Mouse (Mus musculus): ENCODE measurements around the gene Myo1e. TPM values are rescaled to one million over a fixed set of nuclear protein-coding genes. Genes with fewer than 3 reads are reported as not detected.
"Not testable (repeated sequence)": the region's sequence is repeated elsewhere in the genome, so short reads cannot be mapped to it uniquely, and the experiment has no call there.

The Myo1e gene
- polyA plus RNA-seq, 1 experiment from 2014 or later, result 10.0 TPM

DNA sequence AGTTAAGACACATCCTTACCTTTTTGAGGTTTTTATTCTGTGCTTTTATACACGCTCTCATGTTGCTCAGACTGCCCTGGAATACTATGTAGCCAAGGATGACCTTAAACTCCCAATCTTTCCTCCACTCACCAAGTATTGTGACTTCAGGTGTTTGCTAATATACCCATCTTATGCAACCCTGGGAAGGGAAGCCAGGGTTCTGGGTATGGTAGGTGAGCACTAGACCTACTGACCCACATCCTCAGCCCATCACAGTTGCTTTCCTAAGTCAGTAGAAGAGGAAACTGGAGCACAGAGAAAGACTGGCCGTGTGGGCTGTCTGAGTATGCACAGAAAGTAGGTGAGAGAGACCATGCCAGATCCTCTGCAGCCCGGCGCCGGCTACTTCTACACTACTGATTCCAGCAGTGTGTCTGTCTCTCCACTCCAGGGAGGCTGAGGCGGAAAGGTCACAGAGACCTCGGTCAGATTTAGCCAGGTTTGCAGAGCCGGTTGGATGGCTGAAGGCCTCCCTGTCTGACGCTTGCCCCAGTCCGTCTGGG, 44.4 kb downstream of the Myo1e start:
- no peak overlapping the region for H3K9ac ChIP-seq (ENCODE audit: low read depth, low read length)
- H3K4me2 ChIP-seq (replicated peaks; ENCODE audit: low read depth, low read length), result no peak overlapping the region
- no peak overlapping the region for H3K4me3 ChIP-seq (ENCODE audit: low read depth, low read length)
- H3K27me3 ChIP-seq (ENCODE audit: control insufficient read depth, insufficient read depth, low read length), result no peaks in the 10 kb centered on the region
- ATAC-seq (ENCODE audit: low FRiP score) (no peak), DNase-seq (ENCODE audit: low spot score) (no peak)
- no peaks in the 10 kb centered on the region for H3K9me3 ChIP-seq (ENCODE audit: control insufficient read depth, low read length)
- WGBS, result 86% methylated on average over 10 of the region's 10 CpGs
- no peaks in the 10 kb centered on the region for H3K36me3 ChIP-seq (ENCODE audit: control insufficient read depth, insufficient read depth, low read length)
- H3K27ac ChIP-seq (ENCODE audit: low read depth, low read length), result no peak overlapping the region
- no peaks in the 10 kb centered on the region for H3K4me1 ChIP-seq (replicated peaks; ENCODE audit: control insufficient read depth, insufficient read depth, low read length)

DNA sequence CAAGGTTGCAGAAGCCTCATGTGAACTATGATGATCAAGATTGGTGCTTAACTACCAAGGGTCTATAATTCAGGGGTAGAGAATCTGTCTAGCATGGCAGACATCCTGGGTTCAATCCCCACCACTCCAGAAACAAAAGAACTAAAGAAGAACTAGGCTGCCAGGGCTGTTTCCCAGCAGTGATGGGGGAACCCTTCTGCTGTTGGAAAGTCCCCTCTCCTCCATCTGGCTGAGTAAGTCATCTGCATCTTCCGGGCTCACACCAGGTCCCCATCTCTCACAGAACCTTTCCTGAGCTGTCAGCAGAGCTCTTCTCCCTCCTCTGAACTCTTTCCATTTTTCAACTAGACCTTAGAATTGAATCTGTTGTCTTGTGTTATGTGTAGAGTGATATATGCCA, 45.9 kb downstream of the Myo1e start:
- Histone ChIP-seq H3K36me3 (ENCODE audit: control insufficient read depth, insufficient read depth, low read length) (no peaks in the 10 kb centered on the region), H3K4me3 (ENCODE audit: low read depth, low read length) (no peak overlapping the region), H3K27ac (ENCODE audit: low read depth, low read length) (no peak overlapping the region), H3K9ac (ENCODE audit: low read depth, low read length) (no peak overlapping the region), H3K4me1 (replicated peaks; ENCODE audit: control insufficient read depth, insufficient read depth, low read length) (no peaks in the 10 kb centered on the region), H3K9me3 (ENCODE audit: control insufficient read depth, low read length) (no peaks in the 10 kb centered on the region), H3K27me3 (ENCODE audit: control insufficient read depth, insufficient read depth, low read length) (no peaks in the 10 kb centered on the region), H3K4me2 (replicated peaks; ENCODE audit: low read depth, low read length) (no peak overlapping the region)
- no peak for DNase-seq (ENCODE audit: low spot score)
- no peak for ATAC-seq (ENCODE audit: low FRiP score)
- WGBS, result 75% methylated on average over 1 of the region's 1 CpGs

DNA sequence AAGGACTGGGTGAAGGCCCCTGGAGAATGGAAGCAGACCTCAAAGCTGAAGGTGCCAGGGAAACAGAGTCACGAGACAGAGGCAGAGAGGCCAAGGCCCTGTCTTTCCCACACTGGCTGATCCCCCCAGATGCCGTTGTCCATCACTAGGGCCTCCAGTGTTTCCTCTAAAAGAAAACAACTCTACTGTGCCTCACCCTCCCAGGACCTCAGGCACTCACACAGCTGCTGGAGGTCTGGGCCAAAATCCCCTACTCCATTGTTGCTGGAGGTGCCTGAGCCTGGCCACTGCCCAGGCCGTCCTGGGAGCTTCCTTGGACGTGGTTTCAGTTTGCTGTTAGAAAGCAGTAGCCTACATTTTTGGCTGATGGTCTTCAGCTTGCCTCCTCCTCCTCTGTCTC, 47.9 kb downstream of the Myo1e start:
- H3K27ac ChIP-seq (ENCODE audit: low read depth, low read length), result no peak overlapping the region
- H3K9ac ChIP-seq (ENCODE audit: low read depth, low read length), result no peak overlapping the region
- no peaks in the 10 kb centered on the region for H3K27me3 ChIP-seq (ENCODE audit: control insufficient read depth, insufficient read depth, low read length)
- H3K4me1 ChIP-seq (replicated peaks; ENCODE audit: control insufficient read depth, insufficient read depth, low read length), result no peaks in the 10 kb centered on the region
- no peak for DNase-seq (ENCODE audit: low spot score)
- H3K36me3 ChIP-seq (ENCODE audit: control insufficient read depth, insufficient read depth, low read length), result no peaks in the 10 kb centered on the region
- no peaks in the 10 kb centered on the region for H3K9me3 ChIP-seq (ENCODE audit: control insufficient read depth, low read length)
- 77% methylated on average over 4 of the region's 4 CpGs for WGBS
- H3K4me2 ChIP-seq (replicated peaks; ENCODE audit: low read depth, low read length), result no peak overlapping the region
- H3K4me3 ChIP-seq (ENCODE audit: low read depth, low read length), result no peak overlapping the region
- no peak for ATAC-seq (ENCODE audit: low FRiP score)

DNA sequence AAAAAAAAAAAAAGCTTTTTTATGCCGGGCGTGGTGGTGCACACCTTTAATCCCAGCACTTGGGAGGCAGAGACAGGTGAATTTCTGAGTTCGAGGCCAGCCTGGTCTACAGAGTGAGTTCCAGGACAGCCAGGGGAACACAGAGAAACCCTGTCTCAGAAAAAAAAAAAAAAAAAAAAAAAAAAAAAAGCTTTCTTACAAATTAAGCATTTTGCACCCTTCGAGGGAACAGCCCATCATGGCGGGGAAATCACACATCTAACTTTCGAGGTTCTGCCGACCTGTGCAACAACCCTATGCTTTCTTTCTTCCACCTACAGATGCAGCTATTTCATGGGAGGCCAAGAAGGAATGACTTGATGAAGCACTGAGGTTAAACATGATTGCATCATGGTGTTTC, 48.9 kb downstream of the Myo1e start:
- not testable (repeated sequence) for DNase-seq (ENCODE audit: low spot score); H3K36me3 ChIP-seq (ENCODE audit: control insufficient read depth, insufficient read depth, low read length); H3K27me3 ChIP-seq (ENCODE audit: control insufficient read depth, insufficient read depth, low read length); H3K4me1 ChIP-seq (replicated peaks; ENCODE audit: control insufficient read depth, insufficient read depth, low read length); ATAC-seq (ENCODE audit: low FRiP score); H3K4me2 ChIP-seq (replicated peaks; ENCODE audit: low read depth, low read length); H3K9ac ChIP-seq (ENCODE audit: low read depth, low read length); H3K27ac ChIP-seq (ENCODE audit: low read depth, low read length); H3K4me3 ChIP-seq (ENCODE audit: low read depth, low read length); H3K9me3 ChIP-seq (ENCODE audit: control insufficient read depth, low read length)
- 92% methylated on average over 7 of the region's 7 CpGs for WGBS

DNA sequence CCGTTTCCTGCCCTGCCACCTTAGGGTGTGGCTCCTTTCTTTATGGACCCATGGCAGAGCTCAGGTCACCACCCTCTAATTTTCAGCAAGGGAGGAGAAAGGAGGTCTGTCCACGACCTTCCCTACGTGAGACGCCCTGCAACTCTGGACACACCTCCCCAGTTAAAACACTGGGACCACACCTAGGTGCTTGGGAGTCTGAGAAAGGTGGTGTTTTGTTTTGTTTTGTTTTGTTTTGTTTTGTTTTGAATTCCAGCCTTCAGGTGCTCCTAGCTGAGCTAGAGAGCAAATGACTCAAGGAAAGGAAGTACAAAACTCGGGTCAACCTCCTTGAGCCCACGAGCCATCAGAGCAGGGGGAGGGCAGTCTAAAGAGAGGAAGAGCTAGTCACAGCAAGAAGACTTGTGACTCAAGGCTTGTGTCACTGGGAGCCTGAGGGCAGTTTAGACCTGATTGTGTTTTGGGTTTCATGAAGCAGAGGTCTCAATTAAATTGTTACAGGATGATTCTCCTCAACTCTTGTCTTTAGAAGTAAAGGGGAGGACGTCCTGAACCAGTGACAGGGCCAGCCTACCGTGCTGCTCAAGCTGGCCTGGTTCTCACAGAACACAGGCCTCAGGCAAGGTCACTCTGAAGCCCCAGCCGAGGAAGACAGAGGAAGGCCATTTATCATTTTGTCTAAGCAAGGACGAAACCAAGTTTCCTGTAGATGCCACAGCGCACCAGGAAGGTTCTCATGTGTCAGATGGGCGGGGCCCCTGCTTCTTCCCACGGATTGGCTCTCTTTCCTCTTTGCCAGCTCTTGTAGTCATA, 50.3 kb downstream of the Myo1e start:
- DNase-seq (ENCODE audit: low spot score) (peak; percentile 61), ATAC-seq (ENCODE audit: low FRiP score) (no peak)
- Histone ChIP-seq H3K9ac (ENCODE audit: low read depth, low read length) (no peak overlapping the region), H3K36me3 (ENCODE audit: control insufficient read depth, insufficient read depth, low read length) (no peaks in the 10 kb centered on the region), H3K27me3 (ENCODE audit: control insufficient read depth, insufficient read depth, low read length) (no peaks in the 10 kb centered on the region), H3K9me3 (ENCODE audit: control insufficient read depth, low read length) (no peaks in the 10 kb centered on the region), H3K4me1 (replicated peaks; ENCODE audit: control insufficient read depth, insufficient read depth, low read length) (no peaks in the 10 kb centered on the region), H3K4me2 (replicated peaks; ENCODE audit: low read depth, low read length) (no peak overlapping the region), H3K4me3 (ENCODE audit: low read depth, low read length) (no peak overlapping the region), H3K27ac (ENCODE audit: low read depth, low read length) (0 out of 2 replicates have a peak overlapping the region, but pooled peaks have one; percentile 4)
- WGBS, result 38% methylated on average over 13 of the region's 13 CpGs

DNA sequence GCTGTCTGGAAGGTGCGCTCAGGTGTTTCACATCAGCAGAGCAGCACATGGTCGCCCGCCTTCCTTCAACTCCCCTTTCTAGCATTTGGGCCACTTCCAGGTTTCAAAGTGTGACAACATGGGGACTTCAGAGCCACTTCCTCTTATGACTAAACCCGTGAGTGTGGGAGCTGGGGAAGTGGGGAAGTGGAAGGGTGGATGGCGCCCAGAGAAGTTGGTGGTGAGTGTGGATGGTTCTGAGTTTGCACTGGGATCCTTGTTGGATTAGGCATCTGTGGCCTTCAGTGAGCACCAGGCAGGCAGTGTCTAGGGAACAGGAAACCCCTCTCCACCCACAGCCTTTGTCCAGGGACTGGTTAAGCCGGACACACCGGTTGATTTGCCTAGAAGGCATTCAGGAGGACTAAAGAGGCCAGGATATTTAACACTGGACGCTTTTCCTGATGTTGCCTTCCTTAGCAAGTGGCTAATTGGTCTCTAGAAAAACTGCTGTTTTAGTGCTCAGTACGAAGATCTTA, 53.2 kb downstream of the Myo1e start:
- H3K4me3 ChIP-seq (ENCODE audit: low read depth, low read length), result no peak overlapping the region
- H3K36me3 ChIP-seq (ENCODE audit: control insufficient read depth, insufficient read depth, low read length), result no peaks in the 10 kb centered on the region
- WGBS, result 72% methylated on average over 9 of the region's 9 CpGs
- no peak overlapping the region for H3K4me2 ChIP-seq (replicated peaks; ENCODE audit: low read depth, low read length)
- H3K27ac ChIP-seq (ENCODE audit: low read depth, low read length), result no peak overlapping the region
- H3K9me3 ChIP-seq (ENCODE audit: control insufficient read depth, low read length), result no peaks in the 10 kb centered on the region
- 0 out of 2 replicates have a peak, but pooled peaks cover 2% of the 10 kb centered on the region for H3K4me1 ChIP-seq (replicated peaks; ENCODE audit: control insufficient read depth, insufficient read depth, low read length)
- no peak for ATAC-seq (ENCODE audit: low FRiP score)
- no peak for DNase-seq (ENCODE audit: low spot score)
- H3K9ac ChIP-seq (ENCODE audit: low read depth, low read length), result no peak overlapping the region
- H3K27me3 ChIP-seq (ENCODE audit: control insufficient read depth, insufficient read depth, low read length), result no peaks in the 10 kb centered on the region

DNA sequence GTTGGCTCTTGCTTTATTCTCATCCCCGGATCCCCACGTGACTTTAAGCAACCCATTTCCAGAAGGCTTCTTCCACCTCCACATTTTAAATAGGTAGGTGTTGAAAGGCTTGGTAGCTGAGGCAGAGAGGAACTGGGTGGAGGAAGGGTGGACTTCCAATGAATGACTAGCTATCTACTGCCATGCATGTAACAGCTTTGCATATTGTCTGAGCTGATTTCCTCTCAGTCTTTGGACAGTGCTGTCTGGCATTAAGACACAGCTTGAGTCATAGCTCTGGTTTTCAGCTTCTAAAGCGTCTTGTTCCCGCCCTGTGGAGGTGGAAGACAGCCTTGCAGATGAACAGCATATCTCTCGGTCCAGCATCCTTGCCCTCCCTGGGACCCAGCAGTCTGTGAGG, 54.5 kb downstream of the Myo1e start:
- Histone ChIP-seq H3K27me3 (ENCODE audit: control insufficient read depth, insufficient read depth, low read length) (no peaks in the 10 kb centered on the region), H3K9ac (ENCODE audit: low read depth, low read length) (no peak overlapping the region), H3K4me1 (replicated peaks; ENCODE audit: control insufficient read depth, insufficient read depth, low read length) (0 out of 2 replicates have a peak, but pooled peaks cover 2% of the 10 kb centered on the region), H3K36me3 (ENCODE audit: control insufficient read depth, insufficient read depth, low read length) (no peaks in the 10 kb centered on the region), H3K4me3 (ENCODE audit: low read depth, low read length) (no peak overlapping the region), H3K27ac (ENCODE audit: low read depth, low read length) (no peak overlapping the region), H3K9me3 (ENCODE audit: control insufficient read depth, low read length) (no peaks in the 10 kb centered on the region), H3K4me2 (replicated peaks; ENCODE audit: low read depth, low read length) (no peak overlapping the region)
- DNase-seq (ENCODE audit: low spot score) (no peak), ATAC-seq (ENCODE audit: low FRiP score) (no peak)
- WGBS, result 83% methylated on average over 5 of the region's 5 CpGs

DNA sequence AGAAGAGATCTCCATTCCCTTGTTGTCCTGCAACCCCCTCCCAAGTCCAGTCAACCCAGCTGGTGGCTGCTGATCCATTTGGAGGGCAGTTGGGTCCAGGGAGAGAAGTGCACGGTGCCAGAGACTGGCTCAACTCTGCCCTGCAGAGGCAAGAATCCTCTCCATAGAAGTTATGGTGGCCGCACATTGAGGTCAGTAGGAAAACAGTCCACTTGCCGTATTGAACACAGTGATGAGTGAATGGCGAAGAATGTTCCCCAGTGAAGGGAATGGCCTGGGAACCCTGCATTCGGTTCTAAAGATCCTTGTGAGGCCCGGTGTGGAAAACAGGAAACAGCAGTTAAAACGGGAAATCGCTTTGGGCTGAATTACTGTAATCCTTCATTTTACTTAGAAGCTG, 56.0 kb downstream of the Myo1e start:
- no peak for DNase-seq (ENCODE audit: low spot score)
- 65% methylated on average over 8 of the region's 8 CpGs for WGBS
- H3K4me3 ChIP-seq (ENCODE audit: low read depth, low read length), result no peak overlapping the region
- no peak overlapping the region for H3K4me2 ChIP-seq (replicated peaks; ENCODE audit: low read depth, low read length)
- no peak overlapping the region for H3K27ac ChIP-seq (ENCODE audit: low read depth, low read length)
- no peaks in the 10 kb centered on the region for H3K9me3 ChIP-seq (ENCODE audit: control insufficient read depth, low read length)
- 0 out of 2 replicates have a peak, but pooled peaks cover 2% of the 10 kb centered on the region for H3K4me1 ChIP-seq (replicated peaks; ENCODE audit: control insufficient read depth, insufficient read depth, low read length)
- no peaks in the 10 kb centered on the region for H3K27me3 ChIP-seq (ENCODE audit: control insufficient read depth, insufficient read depth, low read length)
- no peaks in the 10 kb centered on the region for H3K36me3 ChIP-seq (ENCODE audit: control insufficient read depth, insufficient read depth, low read length)
- H3K9ac ChIP-seq (ENCODE audit: low read depth, low read length), result no peak overlapping the region
- no peak for ATAC-seq (ENCODE audit: low FRiP score)

DNA sequence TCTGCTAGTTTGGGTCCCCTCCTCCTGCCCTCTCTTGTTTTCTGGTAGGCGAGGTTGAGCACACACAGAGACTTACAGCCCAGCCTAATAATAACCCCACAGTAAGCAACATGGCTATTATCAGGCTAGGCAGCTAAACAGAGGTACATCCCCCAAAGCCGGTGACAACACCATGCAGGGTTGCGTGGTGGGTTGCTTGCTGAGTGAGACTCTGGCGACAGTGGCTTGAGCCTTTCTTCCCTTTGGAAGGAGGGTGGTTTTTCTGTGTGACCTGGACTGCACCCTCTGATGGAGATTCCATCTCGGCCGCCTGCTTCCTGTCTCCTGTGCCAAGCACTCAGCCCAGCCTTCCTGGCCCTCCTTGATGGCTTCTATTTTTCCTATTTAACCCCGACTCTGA, 56.6 kb downstream of the Myo1e start:
- H3K27me3 ChIP-seq (ENCODE audit: control insufficient read depth, insufficient read depth, low read length), result no peaks in the 10 kb centered on the region
- no peak for ATAC-seq (ENCODE audit: low FRiP score)
- H3K4me2 ChIP-seq (replicated peaks; ENCODE audit: low read depth, low read length), result no peak overlapping the region
- H3K9ac ChIP-seq (ENCODE audit: low read depth, low read length), result no peak overlapping the region
- no peak overlapping the region for H3K4me3 ChIP-seq (ENCODE audit: low read depth, low read length)
- H3K36me3 ChIP-seq (ENCODE audit: control insufficient read depth, insufficient read depth, low read length), result no peaks in the 10 kb centered on the region
- DNase-seq (ENCODE audit: low spot score), result no peak
- no peak overlapping the region for H3K27ac ChIP-seq (ENCODE audit: low read depth, low read length)
- WGBS, result 59% methylated on average over 7 of the region's 7 CpGs
- 0 out of 2 replicates have a peak, but pooled peaks cover 2% of the 10 kb centered on the region for H3K4me1 ChIP-seq (replicated peaks; ENCODE audit: control insufficient read depth, insufficient read depth, low read length)
- no peaks in the 10 kb centered on the region for H3K9me3 ChIP-seq (ENCODE audit: control insufficient read depth, low read length)

Measured in hindbrain, embryonic 11.5 days (tissue).